Mouse (Mus musculus) layer of hippocampus, adult 9-10 months (tissue): ENCODE measurements around the gene Nol7.

Experiments
- DNase-seq: peaks from one replicate; pipeline ENCODE4 v3.0.0; 2022; ENCODE audit warnings: low spot score

Nol7 gene

GRCm38 (mm10) chr13:43428436-43428835, 30.2 kb downstream of the Nol7 start:
- DNase-seq: no peak

- no peak for DNase-seq
These were observed 35.2 kb downstream of the Nol7 start for GRCm38 (mm10) chr13:43433395-43433794.

GRCm38 (mm10) chr13:43440376-43440775, 42.2 kb downstream of the Nol7 start:
- no peak for DNase-seq

GRCm38 (mm10) chr13:43442551-43442950, 44.4 kb downstream of the Nol7 start:
- DNase-seq: no peak

- no peak for DNase-seq
These were observed 45.5 kb downstream of the Nol7 start for GRCm38 (mm10) chr13:43443706-43444105.

- no peak for DNase-seq
These were observed 46.5 kb downstream of the Nol7 start for GRCm38 (mm10) chr13:43444717-43445116.

GRCm38 (mm10) chr13:43445754-43446153, 47.6 kb downstream of the Nol7 start:
- no peak for DNase-seq

- DNase-seq: no peak
These were observed 49.5 kb downstream of the Nol7 start for GRCm38 (mm10) chr13:43447721-43448120.

GRCm38 (mm10) chr13:43450686-43451085, 52.5 kb downstream of the Nol7 start:
- DNase-seq: no peak

GRCm38 (mm10) chr13:43452177-43452576, 54.0 kb downstream of the Nol7 start:
- no peak for DNase-seq

- no peak for DNase-seq
These were observed 54.8 kb downstream of the Nol7 start for GRCm38 (mm10) chr13:43452843-43453605.

GRCm38 (mm10) chr13:43454431-43454830, 56.2 kb downstream of the Nol7 start:
- DNase-seq: no peak
